Mouse (Mus musculus) liver, embryonic 18 days (tissue): Measurements from ENCODE around the gene Eci1. TPM values are rescaled to one million over a fixed set of nuclear protein-coding genes. Genes with fewer than 3 reads are reported as not detected.

Experiments used
- polyA plus RNA-seq: library from polyadenylated mRNA; depleted of rRNA; stranded (reverse); fragments of >200 nt; gene quantifications from 2 replicates; pipeline ENCODE4 v1.2.3, GENCODE M21; 2012; rRNA removed

Gene Eci1
- polyA plus RNA-seq: 112 and 121 TPM in 2 replicates

DNA sequence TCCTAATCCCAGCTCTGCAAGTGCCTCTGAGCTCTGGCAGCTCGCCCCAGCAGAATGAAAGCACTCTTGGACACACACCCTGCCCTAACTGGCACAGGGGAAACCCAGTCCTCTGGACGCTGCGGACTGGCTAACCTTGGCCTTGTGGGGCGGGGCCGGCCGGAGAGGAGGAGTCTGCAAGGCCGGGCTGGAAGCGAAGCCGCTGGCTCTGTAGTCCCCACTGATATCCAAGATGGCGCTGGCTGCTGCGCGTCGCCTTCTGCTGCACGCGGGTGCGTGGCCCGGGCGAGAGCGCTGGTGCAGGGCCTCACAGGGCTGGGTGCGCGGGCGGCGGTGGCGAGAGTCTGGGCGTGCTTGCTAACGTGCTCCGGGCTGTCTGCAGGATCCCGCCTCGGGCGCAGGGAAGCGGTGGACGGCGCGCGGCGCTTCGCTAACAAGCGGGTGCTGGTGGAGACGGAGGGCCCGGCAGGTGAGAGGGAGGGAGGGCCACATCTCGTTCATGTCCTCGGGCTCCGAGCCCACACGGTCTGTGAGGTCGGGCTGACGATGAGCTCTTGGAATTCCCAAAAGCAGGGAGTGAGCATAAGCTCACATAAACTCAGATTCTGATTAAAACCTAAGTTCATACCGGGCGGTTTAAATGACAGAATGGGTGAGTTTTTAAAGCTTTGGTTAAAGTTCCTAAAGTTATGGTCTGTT is at the start of gene Eci1:
Gene Eci1, plus strand, starts transcription at position 171 of the 699 bp plus-strand sequence.

DNA sequence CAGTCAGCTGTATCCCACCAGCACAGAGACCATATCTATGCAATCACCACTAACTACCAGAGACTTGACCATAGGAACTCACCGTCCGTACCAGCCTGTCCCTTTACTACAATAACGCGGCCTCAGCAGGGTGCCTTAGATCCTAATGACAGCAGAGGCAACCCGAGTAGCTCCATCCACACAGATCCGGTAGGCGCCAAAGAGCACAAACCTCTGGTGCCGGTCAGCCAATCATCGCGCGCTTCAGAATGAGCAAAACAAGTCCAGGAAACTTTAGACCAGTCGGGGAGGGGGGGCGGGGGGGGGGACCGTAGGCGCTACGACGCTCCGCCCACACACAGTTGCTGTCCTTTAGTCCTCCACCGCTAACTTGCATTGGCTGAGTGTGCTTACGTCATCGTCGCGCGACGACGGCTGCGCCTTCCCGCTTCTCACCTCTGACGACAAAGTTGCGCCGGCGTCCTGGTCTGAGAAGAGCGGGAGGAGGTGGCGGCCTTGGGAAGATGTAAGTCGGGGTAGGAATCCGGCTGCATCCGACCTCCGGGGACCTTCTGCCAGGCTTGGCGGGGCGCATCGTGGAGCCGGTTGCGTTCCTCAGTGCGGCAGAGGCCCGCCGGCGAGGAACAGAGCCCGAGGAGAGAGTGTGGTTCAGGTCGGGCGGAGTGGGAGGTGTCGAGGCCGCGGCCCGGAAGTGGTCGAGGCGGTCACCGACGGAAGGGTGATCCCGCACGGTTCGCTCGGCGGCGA is 12.0 kb upstream of the Eci1 start, which contains the start of gene Rnps1:
Gene Rnps1, plus strand, starts transcription at position 336 of the 747 bp plus-strand sequence.

DNA sequence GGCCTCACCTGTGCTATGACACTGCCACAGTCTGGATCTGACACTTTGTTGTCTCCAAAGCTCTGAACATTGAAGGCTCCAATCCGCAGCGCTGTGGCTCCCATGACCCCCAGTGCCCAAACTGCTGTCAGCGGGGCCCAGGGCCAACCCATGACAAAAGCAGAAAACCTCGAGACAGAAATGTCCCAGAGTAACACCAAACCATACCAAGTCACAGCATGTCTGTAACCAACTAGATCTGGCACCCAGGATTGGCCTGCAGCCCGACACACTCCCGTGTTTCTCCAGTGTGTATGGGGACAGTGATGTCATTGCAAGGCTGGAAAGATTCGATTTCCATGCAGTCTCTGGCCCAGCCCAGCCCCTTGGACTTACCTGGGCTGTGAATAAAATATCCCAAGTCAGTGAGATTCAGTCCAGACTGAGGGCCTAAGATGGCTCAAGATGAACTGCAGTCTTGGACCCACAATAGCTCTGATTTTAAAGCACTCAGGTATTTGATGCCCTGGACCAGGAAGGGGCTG is 16.3 kb downstream of the Eci1 start, which contains the start of gene Dnase1l2:
Gene Dnase1l2, minus strand, starts transcription at position 474 of the 524 bp plus-strand sequence.

DNA sequence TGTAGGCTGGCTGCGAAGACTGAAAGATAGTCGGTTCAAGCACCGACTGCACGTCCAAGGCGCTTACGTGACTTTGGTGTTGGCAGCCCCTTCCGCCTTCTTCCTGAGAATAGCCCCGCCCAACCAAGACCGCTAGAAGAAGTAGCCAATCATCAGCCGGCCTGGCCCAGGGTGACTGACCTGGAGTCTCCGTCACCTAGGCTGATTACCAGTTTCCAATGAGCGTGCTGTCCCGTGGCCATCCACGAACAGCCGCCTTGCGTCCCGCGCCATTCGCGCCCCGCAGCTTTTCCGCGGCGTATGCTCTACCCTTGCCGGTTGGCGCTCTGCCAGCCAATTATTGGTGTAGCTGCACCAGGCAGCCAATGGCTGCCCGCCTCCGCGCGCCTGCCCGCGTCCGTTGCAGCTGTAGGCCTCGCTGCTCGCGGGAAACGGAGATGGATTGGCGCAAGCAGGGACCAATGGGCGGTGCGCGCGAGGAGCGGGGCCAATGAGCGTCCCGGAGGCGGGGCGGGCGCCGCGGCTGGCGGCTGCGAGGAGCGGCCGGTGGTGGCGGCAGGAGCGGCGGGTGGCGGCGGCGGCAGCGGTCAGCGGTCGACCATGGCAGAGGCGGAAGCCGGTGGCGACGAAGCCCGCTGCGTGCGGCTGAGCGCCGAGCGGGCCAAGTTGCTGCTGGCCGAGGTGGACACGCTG is 43.6 kb downstream of the Eci1 start, which contains the start of the genes E4f1 and Pgp:
Gene E4f1, minus strand, starts transcription at position 404 of the 693 bp plus-strand sequence.
Gene Pgp, plus strand, starts transcription at position 483 of the 693 bp plus-strand sequence.

DNA sequence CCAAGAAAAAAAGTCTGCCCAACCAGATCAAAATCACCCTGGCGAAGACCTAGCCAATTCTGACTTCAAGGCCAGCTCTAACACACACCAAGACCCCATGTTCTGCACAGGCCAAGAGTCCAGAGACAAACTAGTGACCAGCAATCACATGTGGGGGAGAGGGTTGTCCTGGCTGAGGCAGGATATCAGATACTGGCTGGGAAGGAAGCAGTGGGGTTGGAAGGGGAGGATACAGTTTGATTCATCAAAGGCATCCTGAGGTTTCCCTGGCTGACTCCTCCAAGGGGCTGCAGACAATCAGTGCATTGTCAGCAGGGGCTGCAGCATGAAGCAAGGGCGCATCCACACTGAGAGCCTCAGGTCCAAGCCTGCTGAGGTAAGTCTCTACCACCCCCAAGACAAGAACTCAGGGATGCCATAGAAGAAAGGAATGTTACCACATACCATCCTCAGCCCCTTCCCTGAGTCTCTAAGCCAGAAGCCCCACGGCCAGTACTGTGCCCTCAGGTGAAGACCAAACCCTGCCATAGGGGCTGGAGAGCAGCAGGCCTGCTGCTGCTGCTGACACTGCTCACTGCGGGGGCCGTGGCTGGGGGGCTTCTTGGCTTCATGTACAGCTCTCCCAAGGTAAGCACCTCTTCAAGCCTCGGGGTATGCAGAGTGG is 47.3 kb downstream of the Eci1 start, which contains the start of gene Bricd5:
Gene Bricd5, plus strand, starts transcription at position 273 of the 664 bp plus-strand sequence.

DNA sequence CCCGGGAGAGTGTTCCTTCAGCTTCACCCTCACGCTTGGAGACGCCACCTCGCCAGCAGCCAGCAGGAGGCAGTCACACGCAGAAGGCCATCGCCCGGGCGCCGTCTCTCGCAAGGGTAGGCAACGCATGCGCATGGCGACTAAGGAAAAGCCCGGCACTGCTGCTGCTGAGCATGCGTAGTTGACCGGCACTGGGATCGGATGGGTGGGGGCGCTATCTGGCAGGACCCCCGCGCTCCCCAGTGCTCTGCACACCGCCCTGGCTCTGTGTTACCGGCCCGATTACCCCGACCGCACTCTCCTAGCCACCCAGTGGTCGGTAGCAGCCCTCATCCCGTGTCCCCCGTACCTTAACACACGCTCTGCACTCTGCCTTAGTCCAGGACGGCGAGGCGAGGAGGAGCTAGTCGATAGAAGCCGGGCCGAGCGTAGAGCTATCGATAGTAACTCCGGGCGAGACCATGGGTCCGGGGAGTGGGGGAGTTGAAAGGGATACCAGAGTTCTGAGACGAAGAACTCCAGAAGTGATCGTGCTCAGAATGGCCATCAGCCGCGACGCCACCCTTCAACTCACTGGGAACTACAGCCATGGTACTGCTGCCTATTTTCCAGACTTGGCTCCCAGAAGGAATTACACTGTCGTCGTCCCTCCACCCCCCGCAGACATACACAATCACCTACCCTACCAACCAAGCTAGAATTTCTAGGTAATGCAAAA is 52.4 kb downstream of the Eci1 start, which contains the start of gene Mlst8:
Gene Mlst8, minus strand, starts transcription at position 416 of the 718 bp plus-strand sequence.

DNA sequence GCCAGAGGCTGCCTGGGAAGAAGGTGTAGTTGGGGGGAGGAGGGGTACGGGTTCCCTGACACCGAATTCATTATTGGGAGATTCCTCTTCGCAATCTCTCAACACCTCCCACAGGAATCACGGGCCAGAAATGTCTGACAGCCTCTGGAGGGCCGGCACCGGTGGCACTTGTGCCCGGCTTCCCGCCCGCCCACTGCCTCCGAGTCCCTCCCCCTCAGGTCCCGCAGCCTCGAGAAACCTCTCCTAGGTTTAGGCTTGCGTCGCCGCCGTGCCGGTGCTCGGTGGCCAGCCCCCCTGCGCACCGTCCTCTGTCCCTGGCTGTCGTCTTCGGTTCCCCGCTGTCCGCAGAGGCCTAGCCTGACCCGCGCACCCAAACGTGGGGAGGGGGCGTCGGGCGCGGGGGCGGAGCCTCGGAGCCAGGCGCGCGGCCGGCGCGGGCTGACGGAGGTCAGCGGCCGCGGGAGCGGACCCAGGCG is 61.8 kb downstream of the Eci1 start, which contains the start of gene Caskin1:
Gene Caskin1, plus strand, starts transcription at position 416 of the 476 bp plus-strand sequence.

Other genes with a start within 250 kb of the Eci1 start
- gene Tbc1d24, start 221.1 kb upstream of the Eci1 start, polyA plus RNA-seq: 13.3 and 13.9 TPM in 2 replicates
- 0.30 and 0.37 TPM in 2 replicates for gene Ntn3, start 217.1 kb upstream of the Eci1 start, polyA plus RNA-seq
- gene Tedc2, start 205.8 kb upstream of the Eci1 start, polyA plus RNA-seq: 13.1 and 15.0 TPM in 2 replicates
- 17.5 and 18.2 TPM in 2 replicates for gene Ccnf, start 175.2 kb upstream of the Eci1 start, polyA plus RNA-seq
- not detected in 2 replicates for gene Abca17, start 75.6 kb upstream of the Eci1 start, polyA plus RNA-seq
- 9.4 and 10.9 TPM in 2 replicates for gene Abca3, start 74.7 kb upstream of the Eci1 start, polyA plus RNA-seq
- 72.7 and 77.9 TPM in 2 replicates for gene Rnps1, start 12.1 kb upstream of the Eci1 start, polyA plus RNA-seq
- gene Dnase1l2, start 16.5 kb downstream of the Eci1 start, polyA plus RNA-seq: 2.2 and 2.4 TPM in 2 replicates
- 17.6 and 21.6 TPM in 2 replicates for gene E4f1, start 43.7 kb downstream of the Eci1 start, polyA plus RNA-seq
- 21.3 and 23.2 TPM in 2 replicates for gene Pgp, start 43.8 kb downstream of the Eci1 start, polyA plus RNA-seq
- 0.14 and 0.23 TPM in 2 replicates for gene Bricd5, start 47.2 kb downstream of the Eci1 start, polyA plus RNA-seq
- gene Mlst8, start 52.4 kb downstream of the Eci1 start, polyA plus RNA-seq: 10.8 TPM in 2 replicates
- 0.07 and 0.08 TPM in 2 replicates for gene Caskin1, start 62.0 kb downstream of the Eci1 start, polyA plus RNA-seq
- gene Traf7, start 101.3 kb downstream of the Eci1 start, polyA plus RNA-seq: 48.2 and 52.1 TPM in 2 replicates
- gene Rab26, start 107.6 kb downstream of the Eci1 start, polyA plus RNA-seq: 0.24 and 0.30 TPM in 2 replicates
- gene Pkd1, start 123.2 kb downstream of the Eci1 start, polyA plus RNA-seq: 3.8 and 5.0 TPM in 2 replicates
- gene Tsc2, start 206.0 kb downstream of the Eci1 start, polyA plus RNA-seq: 17.8 and 20.1 TPM in 2 replicates
- gene Nthl1, start 206.0 kb downstream of the Eci1 start, polyA plus RNA-seq: 5.8 and 6.5 TPM in 2 replicates
- gene Slc9a3r2, start 223.7 kb downstream of the Eci1 start, polyA plus RNA-seq: 10.7 and 11.8 TPM in 2 replicates
- gene Npw, start 231.8 kb downstream of the Eci1 start, polyA plus RNA-seq: 0.07 and 0.16 TPM in 2 replicates
- 21.7 and 27.6 TPM in 2 replicates for gene Zfp598, start 243.0 kb downstream of the Eci1 start, polyA plus RNA-seq